Mouse (Mus musculus) lung, postnatal 0 days (tissue): Measurements from ENCODE around the gene Cox4i2. TPM values are rescaled to one million over a fixed set of nuclear protein-coding genes. Genes with fewer than 3 reads are reported as not detected.

Experiments used
- ATAC-seq: fragments of 200-750 bp; cut with Nextera tagmentation; 2 replicates; pipeline ENCODE4 v1.8.0; 2017; ENCODE audit warnings: moderate library complexity
- DNase-seq: peaks from one replicate; pipeline ENCODE4 v3.0.0-alpha.2; 2016; ENCODE audit warnings: low spot score
- H3K27ac ChIP-seq: fragments of 300-500 bp; sonication (generic); 2 replicates; pipeline ENCODE4 v1.5.1; 2014; ENCODE audit warnings: antibody characterized with exemption, mild to moderate bottlenecking, low read length, mixed read lengths
- H3K27me3 ChIP-seq: fragments of 300-500 bp; sonication (generic); replicated peaks from 2 replicates; pipeline ENCODE4 v1.6.1; 2014; ENCODE audit warnings: low read length, mixed read lengths; ENCODE audit not compliant: insufficient read depth
- H3K36me3 ChIP-seq: fragments of 300-500 bp; sonication (generic); 2 replicates; pipeline ENCODE4 v1.6.1; 2014; ENCODE audit warnings: low read length, mixed read lengths; ENCODE audit not compliant: insufficient read depth
- H3K4me1 ChIP-seq: fragments of 300-500 bp; sonication (generic); 2 replicates; pipeline ENCODE4 v1.6.1; 2014; ENCODE audit warnings: antibody characterized with exemption, low read depth, low read length, mixed read lengths; ENCODE audit not compliant: insufficient read depth
- H3K4me2 ChIP-seq: fragments of 300-500 bp; sonication (generic); replicated peaks from 2 replicates; pipeline ENCODE4 v1.6.1; 2014; ENCODE audit warnings: low read depth, mild to moderate bottlenecking, low read length, moderate library complexity, mixed read lengths
- H3K4me3 ChIP-seq: fragments of 300-500 bp; sonication (generic); 2 replicates; pipeline ENCODE4 v1.5.1; 2014; ENCODE audit warnings: low read depth, low read length
- H3K9ac ChIP-seq: fragments of 300-500 bp; sonication (generic); replicated peaks from 2 replicates; pipeline ENCODE4 v1.6.1; 2014; ENCODE audit warnings: low read depth, mild to moderate bottlenecking
- H3K9me3 ChIP-seq: fragments of 300-500 bp; sonication (generic); 2 replicates; pipeline ENCODE4 v1.6.1; 2016; ENCODE audit warnings: low read length, mixed read lengths
- CTCF ChIP-seq: IDR thresholded peaks from 2 replicates; pipeline ENCODE4 v1.5.1; 2016; ENCODE audit warnings: antibody characterized with exemption, mild to moderate bottlenecking
- EP300 ChIP-seq: IDR thresholded peaks from 2 replicates; pipeline ENCODE4 v1.6.1; 2016; ENCODE audit warnings: antibody characterized with exemption, mild to moderate bottlenecking, control low read depth
- WGBS: fragments of 180-500 bp; shearing (Covaris S2); extraction: QIAGEN DNeasy Blood & Tissue Kit; methylation state at CpG from one replicate; pipeline ENCODE4 v1.1.7; 2014; 5-methylcytosine and 5-hydroxymethylcytosine counted together
- polyA plus RNA-seq: library from polyadenylated mRNA; unstranded; fragments of >200 nt; fragmentation: Nextera tagmentation; extraction: Ambion mirVana; gene quantifications from 2 replicates; pipeline ENCODE4 v1.2.1, GENCODE M21; 2015

Cox4i2 gene
- polyA plus RNA-seq, 1 experiment from 2014 or later = 228 TPM

- no peak for DNase-seq
- H3K4me3 ChIP-seq = no peak overlapping the region
- ATAC-seq = no peak
Observed at GRCm38 (mm10) chr2:152781031-152781711, 27.2 kb downstream of the Cox4i2 start.

GRCm38 (mm10) chr2:152782656-152783055 lies 28.7 kb downstream of the Cox4i2 start:
- Histone ChIP-seq H3K27ac (peak overlapping the region; percentile 98; the same call in 1 of the 2 replicates), H3K27me3 (no peaks in the 10 kb centered on the region), H3K36me3 (peaks cover 19% of the 10 kb centered on the region; the same call in 1 of the 2 replicates), H3K9me3 (no peaks in the 10 kb centered on the region), H3K4me3 (no peak overlapping the region), H3K4me2 (no peak overlapping the region), H3K4me1 (peaks cover 44% of the 10 kb centered on the region), H3K9ac (no peak overlapping the region)
- 61% methylated on average over 5 of the region's 5 CpGs for WGBS
- TF ChIP-seq CTCF = no peak
- TF ChIP-seq EP300 = 0 out of 2 replicates have a peak, but pooled peaks have one; percentile 25
- ATAC-seq (no peak), DNase-seq (no peak)

More at GRCm38 (mm10) chr2:152781031-152781711, 27.2 kb downstream of the Cox4i2 start:
- 77% methylated on average over 3 of the region's 3 CpGs for whole genome bisulfite sequencing
- Histone ChIP-seq H3K4me2 (no peak overlapping the region), H3K9ac (no peak overlapping the region), H3K27ac (0 out of 2 replicates have a peak overlapping the region, but pooled peaks have one; percentile 40), H3K36me3 (peaks cover 19% of the 10 kb centered on the region; the same call in 1 of the 2 replicates), H3K27me3 (no peaks in the 10 kb centered on the region), H3K9me3 (no peaks in the 10 kb centered on the region), H3K4me1 (peaks cover 33% of the 10 kb centered on the region)
- TF ChIP-seq CTCF (no peak), EP300 (no peak)

- Histone ChIP-seq H3K36me3 (peaks cover 19% of the 10 kb centered on the region; the same call in 1 of the 2 replicates), H3K27ac (peak overlapping the region; percentile 98), H3K27me3 (no peaks in the 10 kb centered on the region), H3K9me3 (no peaks in the 10 kb centered on the region), H3K4me2 (no peak overlapping the region), H3K4me3 (no peak overlapping the region), H3K9ac (no peak overlapping the region), H3K4me1 (peaks cover 50% of the 10 kb centered on the region)
- no peak for ATAC-seq
- 96% methylated on average over 5 of the region's 5 CpGs for WGBS
- no peak for DNase-seq
- no peak for TF ChIP-seq EP300
- TF ChIP-seq CTCF = no peak
Observed at GRCm38 (mm10) chr2:152783241-152783640, 29.3 kb downstream of the Cox4i2 start.

- Histone ChIP-seq H3K4me1 (peaks cover 64% of the 10 kb centered on the region), H3K4me3 (no peak overlapping the region), H3K9ac (0 out of 2 replicates have a peak overlapping the region, but pooled peaks have one; percentile 9), H3K36me3 (peaks cover 13% of the 10 kb centered on the region; the same call in 1 of the 2 replicates), H3K27me3 (no peaks in the 10 kb centered on the region), H3K9me3 (no peaks in the 10 kb centered on the region), H3K4me2 (no peak overlapping the region), H3K27ac (peak overlapping the region; percentile 98)
- DNase-seq (peak; percentile 91), ATAC-seq (peak; percentile 57)
- WGBS = 56% methylated on average over 8 of the region's 8 CpGs
- TF ChIP-seq EP300 (peak; percentile 99), CTCF (no peak)
Observed at GRCm38 (mm10) chr2:152784640-152785039, 30.7 kb downstream of the Cox4i2 start.

GRCm38 (mm10) chr2:152785446-152786350 lies 31.7 kb downstream of the Cox4i2 start:
- Histone ChIP-seq H3K27me3 (no peaks in the 10 kb centered on the region), H3K4me3 (no peak overlapping the region), H3K9ac (0 out of 2 replicates have a peak overlapping the region, but pooled peaks have one; percentile 26), H3K9me3 (no peaks in the 10 kb centered on the region), H3K4me2 (peak overlapping the region; percentile 22; the same call in 1 of the 2 replicates), H3K4me1 (peaks cover 74% of the 10 kb centered on the region), H3K36me3 (peaks cover 13% of the 10 kb centered on the region; the same call in 1 of the 2 replicates), H3K27ac (peak overlapping the region; percentile 98)
- DNase-seq = peak; percentile 97
- peak; percentile 100 for TF ChIP-seq EP300
- no peak for TF ChIP-seq CTCF
- 6% methylated on average over 18 of the region's 18 CpGs for WGBS
- peak; percentile 84 for ATAC-seq

- no peak for ATAC-seq
- Histone ChIP-seq H3K9me3 (no peaks in the 10 kb centered on the region), H3K27me3 (no peaks in the 10 kb centered on the region), H3K36me3 (peaks cover 7% of the 10 kb centered on the region; the same call in 1 of the 2 replicates), H3K4me1 (peaks cover 81% of the 10 kb centered on the region), H3K4me3 (no peak overlapping the region), H3K4me2 (no peak overlapping the region), H3K9ac (no peak overlapping the region), H3K27ac (peak overlapping the region; percentile 98)
- TF ChIP-seq CTCF (no peak), EP300 (no peak)
- DNase-seq = no peak
- WGBS = 85% methylated on average over 2 of the region's 2 CpGs
Observed at GRCm38 (mm10) chr2:152787136-152787535, 33.2 kb downstream of the Cox4i2 start.
